Mouse (Mus musculus) testis, adult 2 months (tissue): Measurements from ENCODE around the gene Mtus2. TPM values are rescaled to one million over a fixed set of nuclear protein-coding genes. Genes with fewer than 3 reads are reported as not detected.
"Not testable (repeated sequence)": the region's sequence is repeated elsewhere in the genome, so short reads cannot be mapped to it uniquely, and the experiment has no call there.

Experiments used
- H3K27ac ChIP-seq: fragments of 200-500 bp; 2 replicates; pipeline ENCODE4 v1.5.1; 2012; ENCODE audit warnings: low read depth, low read length; ENCODE audit not compliant: control insufficient read depth, insufficient read depth
- H3K27me3 ChIP-seq: fragments of 200-500 bp; 2 replicates; pipeline ENCODE4 v1.6.1; 2012; ENCODE audit warnings: mild to moderate bottlenecking, low read length, moderate library complexity; ENCODE audit not compliant: control insufficient read depth, insufficient read depth
- H3K36me3 ChIP-seq: fragments of 200-500 bp; 2 replicates; pipeline ENCODE4 v1.6.1; 2012; ENCODE audit warnings: mild to moderate bottlenecking, low read length; ENCODE audit not compliant: control insufficient read depth, insufficient read depth
- H3K4me1 ChIP-seq: fragments of 200-500 bp; 2 replicates; pipeline ENCODE4 v1.6.1; 2012; ENCODE audit warnings: low read length; ENCODE audit not compliant: control insufficient read depth, insufficient read depth
- H3K4me3 ChIP-seq: fragments of 200-500 bp; 2 replicates; pipeline ENCODE4 v1.5.1; 2012; ENCODE audit warnings: low read depth, mild to moderate bottlenecking, low read length, moderate library complexity, mixed read lengths; ENCODE audit not compliant: control insufficient read depth
- CTCF ChIP-seq: fragments of 200-500 bp; IDR thresholded peaks from 2 replicates; pipeline ENCODE4 v1.5.1; 2012; ENCODE audit warnings: low read depth, mild to moderate bottlenecking, inconsistent platforms, low read length, moderate library complexity; ENCODE audit not compliant: control insufficient read depth, insufficient read depth, insufficient replicate concordance
- POLR2A ChIP-seq: fragments of 200-500 bp; IDR thresholded peaks from 2 replicates; pipeline ENCODE4 v1.6.1; 2012; ENCODE audit warnings: low read depth, mild to moderate bottlenecking, inconsistent platforms, low read length, moderate library complexity; ENCODE audit not compliant: control insufficient read depth
- polyA plus RNA-seq: library from polyadenylated mRNA; depleted of rRNA; stranded (reverse); fragments of >200 nt; gene quantifications from 2 replicates; pipeline ENCODE4 v1.2.3, GENCODE M21; 2012

Gene Mtus2
- polyA plus RNA-seq, 1 experiment = 1.8 TPM

GRCm38 (mm10) chr5:147949881-147950280 is 7.2 kb upstream of the Mtus2 start:
- Histone ChIP-seq H3K4me3 (no peak overlapping the region), H3K4me1 (peaks cover 7% of the 10 kb centered on the region), H3K27ac (no peak overlapping the region), H3K27me3 (no peaks in the 10 kb centered on the region), H3K36me3 (no peaks in the 10 kb centered on the region)
- TF ChIP-seq CTCF (no peak), POLR2A (no peak)

- TF ChIP-seq CTCF (no peak), POLR2A (no peak)
- Histone ChIP-seq H3K4me3 (no peak overlapping the region), H3K36me3 (no peaks in the 10 kb centered on the region), H3K4me1 (peaks cover 7% of the 10 kb centered on the region), H3K27me3 (no peaks in the 10 kb centered on the region), H3K27ac (no peak overlapping the region)
Measured at GRCm38 (mm10) chr5:147951751-147952150, 5.4 kb upstream of the Mtus2 start.

- not testable (repeated sequence) for H3K36me3 ChIP-seq, H3K27me3 ChIP-seq, H3K27ac ChIP-seq, H3K4me1 ChIP-seq, H3K4me3 ChIP-seq
Measured at GRCm38 (mm10) chr5:147953181-147953580, 3.9 kb upstream of the Mtus2 start.

- no peaks in the 10 kb centered on the region for H3K27me3 ChIP-seq
- no peak overlapping the region for H3K27ac ChIP-seq
- TF ChIP-seq POLR2A (no peak), CTCF (no peak)
- peaks cover 7% of the 10 kb centered on the region for H3K4me1 ChIP-seq
- no peak overlapping the region for H3K4me3 ChIP-seq
- no peaks in the 10 kb centered on the region for H3K36me3 ChIP-seq
Measured at GRCm38 (mm10) chr5:147955671-147956070, 1.4 kb upstream of the Mtus2 start.

GRCm38 (mm10) chr5:147956421-147956820 is 699 bp upstream of the Mtus2 start:
- Histone ChIP-seq H3K27ac (no peak overlapping the region), H3K4me1 (peaks cover 6% of the 10 kb centered on the region), H3K36me3 (no peaks in the 10 kb centered on the region), H3K27me3 (no peaks in the 10 kb centered on the region), H3K4me3 (no peak overlapping the region)
- TF ChIP-seq POLR2A = no peak
- no peak for TF ChIP-seq CTCF

GRCm38 (mm10) chr5:147957592-147958271 is 612 bp downstream of the Mtus2 start:
- TF ChIP-seq POLR2A (no peak), CTCF (no peak)
- Histone ChIP-seq H3K27me3 (no peaks in the 10 kb centered on the region), H3K36me3 (no peaks in the 10 kb centered on the region), H3K27ac (no peak overlapping the region), H3K4me1 (no peaks in the 10 kb centered on the region; the same call in 1 of the 2 replicates), H3K4me3 (peak overlapping the region; percentile 53)

- no peak for TF ChIP-seq POLR2A
- no peak for TF ChIP-seq CTCF
- Histone ChIP-seq H3K36me3 (no peaks in the 10 kb centered on the region), H3K27ac (no peak overlapping the region), H3K4me1 (no peaks in the 10 kb centered on the region; the same call in 1 of the 2 replicates), H3K27me3 (no peaks in the 10 kb centered on the region), H3K4me3 (no peak overlapping the region)
Measured at GRCm38 (mm10) chr5:147958552-147958951, 1.4 kb downstream of the Mtus2 start.

GRCm38 (mm10) chr5:147959088-147959487 is 2.0 kb downstream of the Mtus2 start:
- H3K36me3 ChIP-seq = no peaks in the 10 kb centered on the region
- no peaks in the 10 kb centered on the region; the same call in 1 of the 2 replicates for H3K4me1 ChIP-seq
- TF ChIP-seq POLR2A (no peak), CTCF (no peak)
- H3K27ac ChIP-seq = no peak overlapping the region
- no peaks in the 10 kb centered on the region for H3K27me3 ChIP-seq
- H3K4me3 ChIP-seq = no peak overlapping the region
